Mouse (Mus musculus) heart, postnatal 0 days (tissue): Measurements from ENCODE around the gene Spata1. TPM values are rescaled to one million over a fixed set of nuclear protein-coding genes. Genes with fewer than 3 reads are reported as not detected.
"Not testable (repeated sequence)": the region's sequence is repeated elsewhere in the genome, so short reads cannot be mapped to it uniquely, and the experiment has no call there.

Experiments used
- ATAC-seq: fragments of 200-750 bp; cut with Nextera tagmentation; 2 replicates; pipeline ENCODE4 v1.8.0; 2017; ENCODE audit warnings: low read depth, moderate number of reproducible peaks, moderate library complexity; ENCODE audit not compliant: insufficient read depth
- DNase-seq: peaks from one replicate; pipeline ENCODE4 v3.0.0-alpha.2; 2016; ENCODE audit warnings: low spot score
- H3K27ac ChIP-seq: fragments of 300-500 bp; sonication (generic); 2 replicates; pipeline ENCODE4 v1.5.1; 2014; ENCODE audit warnings: low read depth, mild to moderate bottlenecking
- H3K27me3 ChIP-seq: fragments of 300-500 bp; sonication (generic); 2 replicates; pipeline ENCODE4 v1.6.1; 2014; ENCODE audit warnings: low read length, mixed read lengths; ENCODE audit not compliant: control insufficient read depth, insufficient read depth
- H3K36me3 ChIP-seq: fragments of 300-500 bp; sonication (generic); replicated peaks from 2 replicates; pipeline ENCODE4 v1.6.1; 2014; ENCODE audit warnings: low read length, mixed read lengths; ENCODE audit not compliant: control insufficient read depth, insufficient read depth
- H3K4me1 ChIP-seq: fragments of 300-500 bp; sonication (generic); 2 replicates; pipeline ENCODE4 v1.6.1; 2014; ENCODE audit warnings: antibody characterized with exemption; ENCODE audit not compliant: control insufficient read depth, insufficient read depth
- H3K4me2 ChIP-seq: fragments of 300-500 bp; sonication (generic); 2 replicates; pipeline ENCODE4 v1.6.1; 2014; ENCODE audit warnings: low read depth, mild to moderate bottlenecking, low read length, moderate library complexity
- H3K4me3 ChIP-seq: fragments of 300-500 bp; sonication (generic); 2 replicates; pipeline ENCODE4 v1.5.1; 2014; ENCODE audit warnings: low read depth, low read length
- H3K9ac ChIP-seq: fragments of 300-500 bp; sonication (generic); replicated peaks from 2 replicates; pipeline ENCODE4 v1.6.1; 2014; ENCODE audit warnings: low read depth, low read length, mixed read lengths
- H3K9me3 ChIP-seq: fragments of 300-500 bp; sonication (generic); replicated peaks from 2 replicates; pipeline ENCODE4 v1.6.1; 2016; ENCODE audit warnings: low read length; ENCODE audit not compliant: control insufficient read depth
- CTCF ChIP-seq: IDR thresholded peaks from 2 replicates; pipeline ENCODE4 v1.5.1; 2016; ENCODE audit warnings: antibody characterized with exemption, control low read depth, low read depth
- EP300 ChIP-seq: IDR thresholded peaks from 2 replicates; pipeline ENCODE4 v1.6.1; 2016; ENCODE audit warnings: antibody characterized with exemption, low read depth
- WGBS: fragments of 180-500 bp; shearing (Covaris S2); extraction: QIAGEN DNeasy Blood & Tissue Kit; methylation state at CpG from one replicate; pipeline ENCODE4 v1.1.7; 2014; 5-methylcytosine and 5-hydroxymethylcytosine counted together
- polyA plus RNA-seq: library from polyadenylated mRNA; unstranded; fragments of >200 nt; fragmentation: Nextera tagmentation; extraction: Ambion mirVana; gene quantifications from 2 replicates; pipeline ENCODE4 v1.2.1, GENCODE M21; 2015
- total RNA-seq: library from RNA; depleted of rRNA; stranded (reverse); fragments of >200 nt; gene quantifications from 2 replicates; pipeline ENCODE4 v1.2.3, GENCODE M21; 2014; ENCODE audit warnings: low replicate concordance

The Spata1 gene
- total and polyA plus RNA-seq, 2 experiments from 2014 or later: 0.23 to 4.1 TPM

DNA sequence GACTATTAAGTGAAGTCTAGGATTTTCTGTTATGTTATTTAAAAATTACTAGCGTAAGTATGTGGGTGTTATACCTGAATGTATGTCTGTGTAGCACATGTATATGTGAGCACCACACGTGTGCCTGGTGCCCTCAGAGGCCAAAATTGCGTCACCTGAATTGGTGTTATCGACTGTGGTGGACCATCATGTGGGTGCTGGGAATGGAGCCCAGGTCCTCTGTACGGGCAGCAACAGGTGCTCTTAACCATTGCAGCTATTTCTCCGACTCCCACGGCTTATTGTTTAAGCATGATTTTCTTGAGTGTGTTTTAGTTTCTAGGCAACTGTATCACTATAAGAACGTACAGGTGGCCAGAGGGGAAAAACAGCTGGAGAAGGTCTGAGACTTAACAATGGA, 63.4 kb downstream of the Spata1 start:
- 87% methylated on average over 8 of the region's 8 CpGs for WGBS
- no peak overlapping the region for H3K4me2 ChIP-seq
- no peaks in the 10 kb centered on the region for H3K4me1 ChIP-seq
- no peak overlapping the region for H3K9ac ChIP-seq
- H3K4me3 ChIP-seq: no peak overlapping the region
- no peak overlapping the region for H3K27ac ChIP-seq
- H3K9me3 ChIP-seq: no peaks in the 10 kb centered on the region
- no peaks in the 10 kb centered on the region for H3K27me3 ChIP-seq
- peaks cover 37% of the 10 kb centered on the region for H3K36me3 ChIP-seq
- TF ChIP-seq CTCF: no peak
- TF ChIP-seq EP300: no peak
- no peak for ATAC-seq
- no peak for DNase-seq

DNA sequence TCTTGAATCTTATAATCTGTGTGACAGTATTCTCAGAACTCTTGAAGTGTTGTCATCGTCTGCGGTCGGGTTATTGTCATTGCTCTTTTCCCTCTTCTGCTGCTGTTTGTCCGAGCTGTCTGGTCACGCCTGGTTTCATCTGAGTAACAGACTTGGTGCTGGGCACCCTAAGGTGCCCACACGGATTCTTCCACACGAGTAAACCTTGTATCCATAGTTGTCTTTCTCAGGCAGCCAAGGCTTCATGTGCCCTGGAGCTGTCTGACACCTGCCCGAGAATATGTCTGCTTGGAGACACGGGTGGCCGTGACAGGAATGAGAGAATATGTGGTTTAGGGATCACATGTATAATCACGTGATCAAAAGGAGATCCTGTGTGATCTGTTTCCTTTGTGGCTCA, 64.0 kb downstream of the Spata1 start:
- no peak for TF ChIP-seq CTCF
- TF ChIP-seq EP300: no peak
- Histone ChIP-seq H3K4me1 (no peaks in the 10 kb centered on the region), H3K4me2 (no peak overlapping the region), H3K9ac (no peak overlapping the region), H3K4me3 (no peak overlapping the region), H3K27ac (no peak overlapping the region), H3K27me3 (no peaks in the 10 kb centered on the region), H3K36me3 (peaks cover 40% of the 10 kb centered on the region), H3K9me3 (no peaks in the 10 kb centered on the region)
- WGBS: 92% methylated on average over 11 of the region's 11 CpGs
- ATAC-seq (no peak), DNase-seq (no peak)

DNA sequence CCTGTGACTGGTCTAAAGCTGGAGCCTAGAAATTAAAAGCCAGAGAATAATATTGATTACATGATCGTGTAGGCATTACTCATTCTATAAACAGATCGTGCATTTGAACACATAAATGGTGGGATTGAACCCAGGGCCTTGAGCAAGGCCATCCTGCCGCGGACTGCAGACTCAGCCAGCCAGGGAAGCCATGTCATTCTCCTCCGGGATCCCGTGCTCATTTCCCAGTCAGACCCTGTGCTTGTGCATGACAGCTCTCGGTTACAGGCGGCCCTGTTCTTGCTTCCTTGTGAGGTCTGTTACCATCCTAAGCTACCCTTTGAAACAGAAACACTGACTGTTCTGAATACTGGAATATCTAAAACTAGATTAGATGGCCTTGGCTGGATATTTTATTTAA, 64.9 kb downstream of the Spata1 start:
- no peak for TF ChIP-seq CTCF
- no peak for TF ChIP-seq EP300
- Histone ChIP-seq H3K27ac (no peak overlapping the region), H3K27me3 (no peaks in the 10 kb centered on the region), H3K4me1 (no peaks in the 10 kb centered on the region), H3K9me3 (no peaks in the 10 kb centered on the region), H3K4me3 (no peak overlapping the region), H3K36me3 (peaks cover 40% of the 10 kb centered on the region), H3K4me2 (no peak overlapping the region), H3K9ac (no peak overlapping the region)
- ATAC-seq (no peak), DNase-seq (no peak)
- 91% methylated on average over 8 of the region's 8 CpGs for WGBS

DNA sequence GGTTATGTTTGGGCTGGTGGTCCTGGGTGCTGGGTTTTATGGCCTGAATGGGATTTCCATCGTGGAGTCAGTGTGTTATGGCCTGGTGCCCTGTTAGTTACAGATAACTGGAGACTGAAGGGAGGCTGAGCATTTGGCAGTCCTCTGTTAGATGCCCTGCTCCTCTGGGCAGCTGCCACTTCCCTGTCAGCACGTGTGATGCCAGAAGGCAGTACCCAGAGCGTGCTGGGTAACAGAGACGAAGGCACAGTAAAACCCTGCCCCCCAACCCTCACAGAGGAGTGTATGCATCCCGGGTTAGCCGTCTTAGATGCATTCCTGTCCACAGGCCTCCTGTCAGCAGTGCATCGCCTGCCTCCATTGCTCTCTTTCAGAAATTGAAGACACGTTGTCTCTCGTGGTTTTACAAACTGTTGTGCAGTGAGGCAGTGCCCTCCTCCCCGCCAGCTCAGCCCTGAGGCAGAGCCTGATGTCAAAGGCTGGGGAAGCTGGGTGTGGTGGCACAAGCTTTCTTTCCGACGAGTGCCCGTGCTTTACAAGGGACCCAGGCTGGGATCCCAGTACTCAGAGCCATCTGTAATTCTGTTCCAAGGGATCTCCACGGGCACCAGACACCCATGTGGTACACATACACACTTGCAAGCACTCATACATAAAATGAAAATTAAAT, 65.7 kb downstream of the Spata1 start:
- no peak for DNase-seq
- Histone ChIP-seq H3K4me2 (no peak overlapping the region), H3K9me3 (no peaks in the 10 kb centered on the region), H3K9ac (no peak overlapping the region), H3K27ac (no peak overlapping the region), H3K4me3 (no peak overlapping the region), H3K36me3 (peaks cover 39% of the 10 kb centered on the region), H3K27me3 (no peaks in the 10 kb centered on the region), H3K4me1 (no peaks in the 10 kb centered on the region)
- peak; percentile 70 for ATAC-seq
- 63% methylated on average over 14 of the region's 14 CpGs for WGBS
- TF ChIP-seq EP300 (no peak), CTCF (no peak)

DNA sequence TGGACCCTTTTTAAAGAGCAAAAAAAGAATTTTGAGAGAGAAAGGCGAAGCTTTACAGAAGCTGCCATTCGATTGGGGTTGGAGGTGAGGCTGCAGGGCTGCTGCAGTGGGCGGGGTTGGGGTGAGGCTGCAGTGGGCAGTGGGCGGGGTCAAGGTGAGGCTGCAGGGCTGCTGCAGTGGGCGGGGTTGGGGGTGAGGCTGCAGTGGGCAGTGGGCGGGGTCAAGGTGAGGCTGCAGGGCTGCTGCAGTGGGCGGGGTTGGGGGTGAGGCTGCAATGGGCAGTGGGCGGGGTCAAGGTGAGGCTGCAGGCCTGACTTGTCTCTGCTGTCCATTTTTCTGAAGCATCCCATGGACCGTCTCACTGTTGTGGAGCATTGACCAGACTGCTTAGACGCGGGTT, 66.5 kb downstream of the Spata1 start:
- peaks cover 37% of the 10 kb centered on the region for H3K36me3 ChIP-seq
- H3K9ac ChIP-seq, H3K27me3 ChIP-seq, H3K4me2 ChIP-seq, H3K4me1 ChIP-seq, H3K4me3 ChIP-seq, H3K9me3 ChIP-seq, ATAC-seq, DNase-seq, H3K27ac ChIP-seq: not testable (repeated sequence)
- WGBS: 93% methylated on average over 11 of the region's 11 CpGs

DNA sequence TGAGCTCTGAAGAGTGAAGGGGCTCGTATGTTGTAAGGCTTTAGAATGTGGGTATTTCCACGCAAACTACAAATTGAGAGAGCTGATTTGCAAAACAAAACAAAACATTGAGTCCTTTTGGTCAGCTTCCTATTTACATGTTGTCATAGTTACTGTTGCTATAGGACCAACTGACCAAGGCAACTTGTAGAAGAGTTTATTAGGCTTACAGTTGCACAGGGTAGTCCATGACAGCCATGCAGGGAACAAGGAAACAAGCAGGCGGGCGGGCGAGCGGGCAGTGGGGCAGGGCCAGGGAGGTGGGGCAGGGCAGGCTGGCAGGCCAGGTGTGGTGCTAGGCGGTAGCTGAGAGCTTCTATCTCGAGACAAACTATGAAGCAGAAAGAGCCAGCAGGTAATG, 73.1 kb downstream of the Spata1 start:
- H3K4me2 ChIP-seq: no peak overlapping the region
- no peaks in the 10 kb centered on the region for H3K9me3 ChIP-seq
- 89% methylated on average over 8 of the region's 8 CpGs for WGBS
- TF ChIP-seq EP300 (no peak), CTCF (no peak)
- H3K4me1 ChIP-seq: 0 out of 2 replicates have a peak, but pooled peaks cover 3% of the 10 kb centered on the region
- H3K4me3 ChIP-seq: no peak overlapping the region
- H3K36me3 ChIP-seq: peaks cover 20% of the 10 kb centered on the region
- ATAC-seq: no peak
- no peak overlapping the region for H3K9ac ChIP-seq
- H3K27me3 ChIP-seq: no peaks in the 10 kb centered on the region
- no peak overlapping the region for H3K27ac ChIP-seq
- no peak for DNase-seq
